Mouse (Mus musculus): ENCODE results near the gene AI597479. TPM values are rescaled to one million over a fixed set of nuclear protein-coding genes. Genes with fewer than 3 reads are reported as not detected.

Gene AI597479
- total and polyA plus RNA-seq, 3 experiments, result 15.3 to 20.1 TPM; not detected in 1

- Histone ChIP-seq H3K27me3 (ENCODE audit: control insufficient read depth in 1 of 2, insufficient read depth in 2 of 2, low read length in 2 of 2) (no peaks in the 10 kb centered on the region), H3K9me3 (replicated peaks; ENCODE audit: insufficient read depth, low read length) (no peaks in the 10 kb centered on the region), H3K27ac (ENCODE audit: control insufficient read depth, low read depth, low read length) (no peak overlapping the region), H3K4me1 (ENCODE audit: control insufficient read depth in 1 of 2, insufficient read depth in 2 of 2, low read length in 2 of 2) (no peaks in the 10 kb centered on the region), H3K36me3 (ENCODE audit: control insufficient read depth in 1 of 2, insufficient read depth in 2 of 2, low read length in 2 of 2) (no peaks in the 10 kb centered on the region), H3K9ac (ENCODE audit: control insufficient read depth, low read depth, low read length, poor library complexity, severe bottlenecking) (no peak overlapping the region), H3K79me2 (ENCODE audit: control insufficient read depth, insufficient read depth, low read length, poor library complexity) (no peaks in the 10 kb centered on the region), H3K4me3 (ENCODE audit: control insufficient read depth in 1 of 2, insufficient read depth in 1 of 2, low read depth in 2 of 2, low read length in 2 of 2) (no peak overlapping the region)
- TF ChIP-seq ZC3H11A (IDR thresholded peaks at IDR 0.05; ENCODE audit: low read depth, low read length) (no peak), SMC3 (IDR thresholded peaks at IDR 0.05; ENCODE audit: low read depth, low read length) (no peak), ZKSCAN1 (IDR thresholded peaks at IDR 0.05; ENCODE audit: low read depth, low read length) (no peak), MYC (IDR thresholded peaks at IDR 0.05; ENCODE audit: low read depth, low read length) (no peak), JUND (IDR thresholded peaks at IDR 0.05; ENCODE audit: low read depth, low read length) (no peak), HCFC1 (IDR thresholded peaks at IDR 0.05; ENCODE audit: low read depth, low read length) (no peak), POLR2A (IDR thresholded peaks at IDR 0.05; ENCODE audit: control insufficient read depth in 1 of 2, insufficient read depth in 1 of 2, low read depth in 1 of 2, low read length in 2 of 2, poor library complexity in 1 of 2) (no peak), TCF12 (IDR thresholded peaks at IDR 0.05; ENCODE audit: low read depth, low read length) (no peak), MAX (IDR thresholded peaks at IDR 0.05; ENCODE audit: low read length) (no peak), SIN3A (IDR thresholded peaks at IDR 0.05; ENCODE audit: low read length) (no peak), NELFE (IDR thresholded peaks at IDR 0.05; ENCODE audit: low read depth, low read length) (no peak), ZMIZ1 (IDR thresholded peaks at IDR 0.05; ENCODE audit: low read depth, low read length) (no peak), ZNF384 (IDR thresholded peaks at IDR 0.05; ENCODE audit: low read depth, low read length) (no peak), NRF1 (IDR thresholded peaks at IDR 0.05; ENCODE audit: insufficient read depth, low read depth, low read length, poor library complexity, severe bottlenecking) (no peak)
- DNase-seq (ENCODE audit: low read depth, low spot score), result no peak
These were observed 59.4 kb downstream of the AI597479 start for GRCm38 (mm10) chr1:43157907-43158306.

GRCm38 (mm10) chr1:43159429-43159828 is 60.9 kb downstream of the AI597479 start:
- H3K9ac ChIP-seq (ENCODE audit: control insufficient read depth, low read depth, low read length, poor library complexity, severe bottlenecking), result no peak overlapping the region
- TF ChIP-seq ELF1 (IDR thresholded peaks at IDR 0.05; ENCODE audit: low read depth, low read length) (no peak), UBTF (IDR thresholded peaks at IDR 0.05; ENCODE audit: borderline replicate concordance, insufficient read depth, low read depth, low read length) (no peak), ZC3H11A (IDR thresholded peaks at IDR 0.05; ENCODE audit: low read depth, low read length) (no peak), SMC3 (IDR thresholded peaks at IDR 0.05; ENCODE audit: low read depth, low read length) (no peak), HCFC1 (IDR thresholded peaks at IDR 0.05; ENCODE audit: low read depth, low read length) (no peak), RCOR1 (IDR thresholded peaks at IDR 0.05; ENCODE audit: low read depth, low read length) (no peak), CTCF (IDR thresholded peaks at IDR 0.05 in 2 of 3, conservative IDR thresholded peaks at IDR 0.05 in 1 of 3; ENCODE audit: control insufficient read depth in 1 of 3, insufficient read depth in 1 of 3, low read depth in 2 of 3, low read length in 3 of 3, poor library complexity in 1 of 3, severe bottlenecking in 1 of 3) (no peak), CHD2 (IDR thresholded peaks at IDR 0.05; ENCODE audit: low read length) (no peak), MYB (IDR thresholded peaks at IDR 0.05; ENCODE audit: low read depth, low read length) (no peak), POLR2AphosphoS5 (IDR thresholded peaks at IDR 0.05; ENCODE audit: borderline replicate concordance, low read depth, low read length) (no peak)

More at GRCm38 (mm10) chr1:43159429-43159828, 60.9 kb downstream of the AI597479 start:
- no peaks in the 10 kb centered on the region for H3K27me3 ChIP-seq (ENCODE audit: control insufficient read depth in 1 of 2, insufficient read depth in 2 of 2, low read length in 2 of 2)
- no peaks in the 10 kb centered on the region for H3K79me2 ChIP-seq (ENCODE audit: control insufficient read depth, insufficient read depth, low read length, poor library complexity)
- no peak overlapping the region for H3K27ac ChIP-seq (ENCODE audit: control insufficient read depth, low read depth, low read length)
- no peak overlapping the region for H3K4me3 ChIP-seq (ENCODE audit: control insufficient read depth in 1 of 2, insufficient read depth in 1 of 2, low read depth in 2 of 2, low read length in 2 of 2)
- DNase-seq (ENCODE audit: low read depth, low spot score), result no peak
- no peaks in the 10 kb centered on the region for H3K36me3 ChIP-seq (ENCODE audit: control insufficient read depth in 1 of 2, insufficient read depth in 2 of 2, low read length in 2 of 2)
- H3K9me3 ChIP-seq (replicated peaks; ENCODE audit: insufficient read depth, low read length), result no peaks in the 10 kb centered on the region
- H3K4me1 ChIP-seq (ENCODE audit: control insufficient read depth in 1 of 2, insufficient read depth in 2 of 2, low read length in 2 of 2), result no peaks in the 10 kb centered on the region

Measured in MEL (cell line).